Mouse (Mus musculus) urinary bladder, postnatal 4 days (tissue): ENCODE measurements around the gene Gpatch8.
A peak's percentile ranks its signal among the peaks of the same experiment; 100 is the strongest.

Experiments
- DNase-seq, 2 experiments: peaks; one replicate each; pipeline ENCODE4 v3.0.0; 2021 to 2022; ENCODE audit warnings: low spot score in 2 of 2

Gpatch8 gene

DNA sequence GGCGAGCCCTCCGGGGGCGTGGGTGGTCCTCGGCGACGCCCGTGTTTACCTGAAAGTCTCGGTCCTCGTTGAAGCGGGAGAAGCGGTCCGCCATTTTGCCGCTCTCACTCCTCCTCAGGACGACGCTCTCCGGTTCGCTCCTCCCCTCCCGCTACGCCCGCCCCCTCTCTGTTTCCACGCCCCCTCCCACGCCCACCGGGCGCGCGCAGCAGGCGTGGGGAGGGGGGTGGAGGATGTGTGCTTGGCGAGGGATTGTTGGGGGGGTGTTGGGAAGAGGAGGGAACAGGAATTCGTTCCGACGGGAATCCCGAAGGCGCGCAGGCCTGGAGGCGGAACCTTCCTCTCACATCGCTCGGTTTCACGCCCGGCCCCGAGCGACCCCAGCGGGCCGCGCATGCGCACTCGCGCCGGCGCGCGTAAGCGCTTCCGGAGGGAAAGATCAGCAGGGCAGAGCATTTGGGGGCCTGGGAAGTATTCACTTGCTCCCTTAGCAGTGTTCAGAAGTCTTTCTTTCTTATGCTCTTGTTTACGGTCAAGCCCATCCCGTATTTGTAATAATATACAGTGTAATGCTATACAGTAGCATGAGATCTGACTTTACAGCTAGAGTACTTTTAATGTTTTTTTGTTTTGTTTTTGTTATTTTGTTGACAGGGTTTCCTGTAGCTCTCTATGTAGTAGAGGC lies at the start of gene Gpatch8:
Gene Gpatch8 (minus strand): TSS at position 362 of the 685 bp plus-strand sequence.
- peak; percentile 94 to 95 for DNase-seq

DNA sequence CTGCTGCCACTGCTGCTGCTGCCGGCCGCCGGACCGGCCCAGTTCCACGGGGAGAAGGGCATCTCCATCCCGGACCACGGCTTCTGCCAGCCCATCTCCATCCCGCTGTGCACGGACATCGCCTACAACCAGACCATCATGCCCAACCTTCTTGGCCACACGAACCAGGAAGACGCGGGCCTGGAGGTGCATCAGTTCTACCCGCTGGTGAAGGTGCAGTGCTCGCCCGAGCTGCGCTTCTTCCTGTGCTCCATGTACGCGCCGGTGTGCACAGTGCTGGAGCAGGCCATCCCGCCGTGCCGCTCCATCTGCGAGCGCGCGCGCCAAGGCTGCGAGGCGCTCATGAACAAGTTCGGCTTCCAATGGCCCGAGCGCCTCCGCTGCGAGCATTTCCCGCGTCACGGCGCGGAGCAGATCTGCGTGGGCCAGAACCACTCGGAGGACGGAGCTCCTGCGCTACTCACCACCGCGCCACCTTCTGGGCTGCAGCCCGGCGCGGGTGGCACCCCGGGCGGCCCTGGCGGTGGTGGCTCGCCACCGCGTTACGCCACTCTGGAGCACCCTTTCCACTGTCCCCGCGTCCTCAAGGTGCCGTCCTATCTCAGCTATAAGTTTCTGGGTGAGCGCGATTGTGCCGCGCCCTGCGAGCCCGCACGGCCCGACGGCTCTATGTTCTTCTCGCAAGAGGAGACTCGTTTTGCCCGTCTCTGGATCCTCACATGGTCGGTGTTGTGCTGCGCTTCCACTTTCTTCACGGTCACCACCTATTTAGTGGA lies 48.8 kb upstream of the Gpatch8 start:
- peak in 1 of 2 experiments; percentile 41 for DNase-seq

DNA sequence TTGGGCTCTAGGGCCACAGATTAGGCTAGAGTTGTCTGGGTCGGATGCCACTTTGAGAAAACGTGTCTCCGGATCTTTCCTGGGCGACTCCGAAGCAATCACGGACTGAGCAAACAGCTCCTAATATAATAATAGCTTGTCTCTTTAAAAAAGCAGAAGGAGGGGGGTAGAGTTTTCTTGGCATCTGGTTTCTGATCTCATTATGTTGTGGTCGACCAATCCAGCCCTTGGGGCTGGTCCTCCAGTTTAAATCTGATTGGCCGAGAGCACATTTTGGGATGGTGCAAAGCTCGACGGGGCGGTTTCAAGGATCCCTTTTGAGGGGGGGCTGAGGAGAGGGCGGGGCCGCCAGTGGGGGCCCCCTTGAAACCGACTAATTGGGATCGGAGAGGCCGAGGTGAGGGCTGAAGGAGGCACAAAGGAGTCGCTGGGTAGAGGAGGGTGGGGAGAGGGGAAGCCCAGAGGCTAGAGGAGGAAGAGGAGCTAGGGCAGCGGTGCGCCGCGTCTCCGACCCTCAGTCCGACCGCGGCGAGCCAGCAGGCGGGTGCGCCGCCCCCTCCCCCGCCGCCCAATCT lies 47.9 kb upstream of the Gpatch8 start, which contains the start of gene Fzd2:
Gene Fzd2 (plus strand): TSS at position 387 of the 575 bp plus-strand sequence.
- peak; percentile 88 for DNase-seq

DNA sequence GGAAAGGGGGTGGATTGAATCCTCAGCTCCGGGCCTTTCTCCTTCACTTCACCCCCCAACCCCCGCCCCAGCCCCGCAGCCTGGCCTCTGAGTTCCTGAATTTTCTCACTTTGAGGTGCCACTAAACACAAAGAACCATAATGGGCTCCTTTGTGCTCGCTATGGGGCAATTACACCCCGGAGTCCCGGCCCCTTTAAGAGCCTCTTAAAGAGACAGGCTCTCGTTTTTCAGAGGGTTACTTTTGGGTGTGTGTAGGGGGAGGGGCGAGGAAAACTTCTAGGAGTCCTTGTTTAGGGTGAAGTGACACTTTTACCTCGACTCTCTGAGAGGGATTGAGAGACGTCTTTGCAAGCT lies 47.3 kb upstream of the Gpatch8 start:
- peak in 1 of 2 experiments; percentile 55 for DNase-seq

DNA sequence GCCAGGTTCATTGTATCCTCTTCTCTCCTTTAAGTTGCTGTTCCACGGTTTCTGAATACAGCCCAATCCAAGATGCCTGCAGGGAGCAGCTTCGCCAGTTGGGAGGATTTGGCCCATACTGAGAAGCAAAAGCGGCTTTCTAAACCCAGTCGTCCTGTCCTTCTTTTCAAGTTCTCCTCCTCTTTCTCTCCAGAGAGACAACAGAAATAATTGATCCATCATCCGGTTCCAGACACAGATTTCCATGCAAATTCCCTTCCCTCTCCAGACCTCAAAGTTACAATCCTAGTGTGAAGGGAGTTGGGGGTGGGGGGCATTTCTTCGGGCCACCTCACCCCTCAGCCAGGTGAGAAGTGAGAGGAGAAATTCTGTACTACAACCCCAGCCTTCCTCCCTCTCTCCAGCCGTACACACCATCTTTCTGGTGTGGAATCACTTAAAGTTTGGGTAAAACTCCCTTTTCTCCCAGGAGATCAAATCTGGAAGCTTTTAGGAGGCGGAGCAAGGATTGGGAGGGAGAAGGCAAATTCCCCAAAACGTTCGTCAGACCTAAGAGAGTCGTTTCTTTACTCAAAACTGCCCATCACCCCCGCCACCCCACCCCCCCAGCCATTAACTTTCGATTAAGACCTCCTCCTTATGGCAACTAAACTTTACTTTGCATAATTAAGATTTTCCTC lies 46.8 kb upstream of the Gpatch8 start:
- peak in 1 of 2 experiments; percentile 24 for DNase-seq

DNA sequence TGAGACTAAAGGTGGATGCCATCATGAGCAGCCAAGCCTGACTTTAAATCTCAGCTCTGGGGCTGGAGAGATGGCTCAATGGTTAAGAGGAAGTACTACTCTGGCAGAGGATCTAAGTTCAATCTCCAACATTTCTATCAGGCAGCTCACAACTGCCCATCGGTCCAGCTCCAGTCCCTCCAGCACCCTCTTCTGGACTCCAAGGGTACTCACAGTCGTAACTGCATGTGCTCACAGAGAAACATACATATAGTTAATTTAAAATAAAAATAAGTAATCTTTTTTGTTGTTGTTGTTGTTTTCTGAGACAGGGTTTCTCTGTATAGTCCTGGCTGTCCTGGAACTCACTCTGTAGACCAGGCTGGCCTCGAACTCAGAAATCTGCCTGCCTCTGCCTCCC lies 43.7 kb upstream of the Gpatch8 start:
- DNase-seq: no peak

DNA sequence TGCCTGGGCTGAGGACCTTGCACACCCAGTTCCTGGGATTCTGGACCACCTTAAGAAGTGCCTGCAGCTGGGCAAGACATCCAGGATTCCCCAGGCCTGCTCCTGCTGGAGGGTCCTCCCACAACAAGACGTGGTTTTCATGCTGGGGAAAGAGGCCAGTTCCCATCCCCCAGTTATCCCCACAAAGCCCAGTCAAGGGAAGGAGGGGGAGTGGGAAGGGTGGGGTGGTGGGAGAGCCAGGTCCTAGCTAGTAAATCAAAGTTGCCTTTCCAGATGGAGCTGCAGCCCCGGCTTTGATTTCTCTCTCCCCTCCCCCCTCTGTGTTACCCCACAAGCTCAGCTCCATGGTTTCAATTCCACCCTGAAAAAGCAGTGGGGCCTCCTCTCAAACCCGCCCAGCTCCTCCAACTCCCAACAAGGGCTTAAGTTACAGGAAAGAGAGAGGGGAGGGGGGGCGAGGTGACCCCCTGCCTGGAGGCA lies 39.2 kb upstream of the Gpatch8 start:
- DNase-seq: peak in 1 of 2 experiments; percentile 42

DNA sequence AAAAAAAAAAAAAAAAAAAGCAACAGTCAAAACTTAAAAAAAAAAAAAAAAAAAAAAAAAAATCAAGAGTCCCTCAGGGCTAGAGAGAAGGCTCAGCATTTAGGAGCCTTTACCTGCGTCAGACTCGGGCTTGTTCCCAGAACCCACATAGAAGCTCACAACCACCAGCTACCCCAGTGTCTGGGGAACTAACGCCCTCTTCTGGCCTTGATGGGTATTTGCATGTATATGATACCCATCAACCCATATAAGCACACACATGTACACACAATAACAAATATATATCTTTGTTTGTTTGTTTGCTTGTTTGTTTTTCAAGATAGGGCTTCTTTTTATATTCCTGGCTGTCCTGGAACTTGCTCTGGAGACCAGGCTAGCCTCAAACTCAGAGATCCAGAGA lies 31.4 kb upstream of the Gpatch8 start:
- DNase-seq: no peak

DNA sequence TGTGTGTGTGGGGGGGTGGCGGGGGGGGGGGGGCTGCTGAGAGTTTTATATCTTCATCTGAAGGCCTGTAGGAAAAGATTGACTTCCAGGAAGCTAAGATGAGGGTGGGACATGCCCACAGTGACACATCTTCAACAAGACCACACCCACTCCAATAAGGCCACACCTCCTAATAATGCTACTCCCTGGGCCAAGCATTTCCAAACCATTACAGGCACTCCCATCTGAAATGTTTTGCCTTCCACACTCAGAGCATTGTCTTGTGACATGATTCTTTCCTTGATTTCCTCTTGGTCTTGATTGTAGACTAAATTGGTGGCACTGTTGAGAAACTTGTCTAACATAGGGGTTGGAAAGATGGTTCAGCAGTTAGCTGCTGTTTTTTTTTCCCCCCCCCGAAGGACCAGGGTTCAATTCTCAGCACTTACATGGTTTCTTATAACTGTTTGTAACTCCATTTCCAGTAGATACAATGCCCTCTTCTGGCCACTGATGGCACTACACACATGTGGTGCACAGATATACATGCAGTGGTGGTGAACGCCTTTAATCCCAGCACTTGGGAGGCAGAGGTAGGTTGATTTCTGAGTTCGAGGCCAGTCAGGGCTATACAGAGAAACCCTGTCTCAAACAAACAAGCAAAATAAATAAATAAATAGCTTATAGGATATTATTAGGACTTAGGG lies 30.4 kb upstream of the Gpatch8 start:
- no peak for DNase-seq

DNA sequence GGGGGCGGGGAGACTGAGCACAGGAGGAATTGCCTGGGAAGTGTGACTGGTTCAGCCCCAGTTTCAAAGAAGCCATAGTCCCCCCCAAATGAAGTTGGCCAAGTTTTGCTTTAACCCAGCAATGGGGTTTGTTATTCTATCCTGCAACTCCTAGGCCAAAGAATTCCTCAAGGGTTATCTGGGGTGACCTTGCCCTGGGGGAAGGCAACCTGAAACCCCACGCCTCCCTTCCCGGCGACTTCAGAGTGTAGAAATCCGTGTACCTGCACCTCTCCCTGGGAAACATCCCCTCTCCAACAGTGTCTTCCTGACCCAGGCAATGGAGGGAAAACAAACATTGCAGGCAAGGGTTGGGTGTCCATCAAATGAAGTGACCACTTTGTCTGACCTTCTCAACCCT lies 26.5 kb upstream of the Gpatch8 start:
- DNase-seq: no peak

DNA sequence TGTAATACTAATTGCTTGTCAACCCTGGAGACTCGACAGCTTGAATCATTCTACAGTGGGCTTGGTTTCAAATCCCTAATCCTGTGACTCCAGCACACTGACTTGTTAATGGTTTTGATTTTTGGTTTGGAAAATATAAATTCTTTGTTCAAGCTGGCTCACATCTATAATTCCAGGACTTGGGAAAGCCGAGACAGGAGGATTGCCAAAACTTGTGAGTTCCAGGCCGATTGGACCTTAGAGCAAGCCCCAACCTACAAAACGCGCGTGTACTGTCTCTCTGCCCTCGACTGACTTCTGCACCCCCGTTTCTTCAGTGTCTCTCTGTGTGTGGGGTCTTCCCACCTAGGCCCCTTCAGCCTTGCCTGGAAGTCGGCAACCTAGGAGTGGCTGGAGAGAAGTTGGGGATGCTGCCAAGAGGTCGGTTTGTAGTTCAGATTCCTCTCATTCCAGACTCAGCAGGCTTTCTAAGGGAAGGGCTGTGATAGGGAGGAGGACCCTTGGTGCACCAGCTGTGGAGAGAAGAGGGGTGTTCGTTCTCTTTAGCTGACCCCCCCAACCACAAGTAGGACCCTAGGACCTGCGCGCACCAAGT lies 25.9 kb upstream of the Gpatch8 start:
- peak; percentile 56 to 60 for DNase-seq

DNA sequence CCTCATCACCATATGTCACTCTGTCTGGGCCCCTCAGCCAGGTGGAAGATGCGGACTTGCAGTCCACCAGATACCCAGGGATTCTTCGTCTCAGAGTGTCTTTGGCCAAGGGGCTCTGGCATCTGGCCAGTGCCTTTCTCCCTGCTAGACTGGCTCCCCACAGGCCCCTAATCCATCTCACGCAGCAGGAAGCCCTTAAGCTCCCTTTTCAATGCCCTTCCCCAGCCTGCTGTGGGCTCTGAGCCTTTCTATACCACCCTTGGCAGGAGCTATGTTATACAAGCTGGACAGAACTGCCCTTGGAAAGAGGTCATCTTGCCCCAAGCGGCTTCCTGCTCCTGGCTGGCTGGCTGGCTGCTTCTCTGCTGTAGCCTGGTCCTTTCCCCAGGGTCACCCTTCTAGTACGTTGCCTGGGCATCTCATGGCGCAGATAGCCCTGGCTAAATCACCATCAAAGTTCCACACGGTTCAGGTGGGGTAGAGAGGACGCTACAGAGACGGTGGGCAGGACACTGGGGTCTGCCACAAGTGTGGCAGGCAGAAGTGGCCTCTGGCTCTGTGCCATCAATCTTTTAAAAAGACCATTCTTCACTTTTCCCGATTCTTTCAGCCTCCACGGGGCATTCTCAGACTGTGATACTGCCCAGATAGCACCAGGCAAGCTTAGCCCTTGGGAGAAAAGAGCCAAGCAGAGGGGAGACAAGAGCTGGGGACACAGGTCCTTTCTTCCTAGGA lies 25.3 kb upstream of the Gpatch8 start:
- peak in 1 of 2 experiments; percentile 23 for DNase-seq

DNA sequence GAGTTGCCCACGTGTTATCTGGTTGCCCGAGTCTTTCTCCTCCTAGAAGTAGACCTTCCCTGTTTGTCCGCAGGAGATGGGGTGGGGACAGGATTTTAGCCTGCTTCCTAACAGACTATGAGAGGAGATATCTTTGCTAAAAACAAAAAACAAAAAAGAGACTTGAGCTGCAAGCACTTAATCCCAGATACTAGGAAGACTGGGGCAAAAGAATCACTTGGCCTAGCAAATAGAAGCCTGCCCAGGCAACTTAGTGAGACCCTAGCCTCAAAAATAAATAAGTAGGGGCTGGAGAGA lies 23.8 kb upstream of the Gpatch8 start:
- DNase-seq: no peak

DNA sequence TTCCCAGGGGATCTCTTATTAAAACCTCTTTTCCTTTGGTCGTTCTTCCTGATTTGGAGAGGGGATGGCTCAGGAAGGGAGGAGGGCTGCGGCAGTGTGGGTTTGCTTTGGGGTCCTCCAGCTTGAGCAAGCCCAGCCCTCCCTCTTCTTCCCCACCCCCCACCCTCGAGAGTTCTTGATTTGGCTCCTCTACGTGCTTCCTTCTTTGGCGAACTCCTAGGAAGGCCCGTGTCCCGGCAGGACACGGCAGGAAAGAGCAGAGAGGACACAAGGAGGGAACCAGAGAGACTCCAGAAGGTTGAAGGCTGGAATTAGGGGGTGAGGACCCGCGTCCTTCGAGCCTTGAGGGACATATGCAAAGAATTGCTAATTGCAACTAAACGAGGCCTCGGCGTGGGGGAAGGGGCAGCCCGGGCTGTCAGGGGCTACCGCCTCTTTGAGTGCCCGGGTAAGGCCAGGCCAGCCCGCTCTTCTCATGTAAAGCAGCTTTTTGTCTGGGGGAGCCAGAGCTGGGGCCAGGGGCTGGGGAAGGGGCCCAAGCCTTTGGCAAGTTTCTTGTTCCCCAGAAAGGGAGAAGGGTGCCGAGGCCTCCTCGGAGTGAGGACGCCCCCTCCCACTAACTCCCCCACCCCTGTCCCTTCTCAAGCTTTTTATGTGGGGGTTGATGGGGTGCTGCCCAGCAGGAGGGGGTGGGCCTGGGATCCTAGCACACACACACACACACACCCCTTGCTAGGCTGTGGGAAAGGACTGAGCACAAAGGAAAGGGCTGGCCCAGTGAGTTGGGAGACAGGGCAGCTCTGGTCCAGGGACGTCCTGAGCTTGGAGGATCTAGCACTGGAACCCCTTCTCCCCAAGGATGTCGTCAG lies 23.2 kb upstream of the Gpatch8 start, which contains the start of gene Gm11627:
Gene Gm11627 (minus strand): TSS at position 297 of the 869 bp plus-strand sequence.
- peak; percentile 43 to 64 for DNase-seq

DNA sequence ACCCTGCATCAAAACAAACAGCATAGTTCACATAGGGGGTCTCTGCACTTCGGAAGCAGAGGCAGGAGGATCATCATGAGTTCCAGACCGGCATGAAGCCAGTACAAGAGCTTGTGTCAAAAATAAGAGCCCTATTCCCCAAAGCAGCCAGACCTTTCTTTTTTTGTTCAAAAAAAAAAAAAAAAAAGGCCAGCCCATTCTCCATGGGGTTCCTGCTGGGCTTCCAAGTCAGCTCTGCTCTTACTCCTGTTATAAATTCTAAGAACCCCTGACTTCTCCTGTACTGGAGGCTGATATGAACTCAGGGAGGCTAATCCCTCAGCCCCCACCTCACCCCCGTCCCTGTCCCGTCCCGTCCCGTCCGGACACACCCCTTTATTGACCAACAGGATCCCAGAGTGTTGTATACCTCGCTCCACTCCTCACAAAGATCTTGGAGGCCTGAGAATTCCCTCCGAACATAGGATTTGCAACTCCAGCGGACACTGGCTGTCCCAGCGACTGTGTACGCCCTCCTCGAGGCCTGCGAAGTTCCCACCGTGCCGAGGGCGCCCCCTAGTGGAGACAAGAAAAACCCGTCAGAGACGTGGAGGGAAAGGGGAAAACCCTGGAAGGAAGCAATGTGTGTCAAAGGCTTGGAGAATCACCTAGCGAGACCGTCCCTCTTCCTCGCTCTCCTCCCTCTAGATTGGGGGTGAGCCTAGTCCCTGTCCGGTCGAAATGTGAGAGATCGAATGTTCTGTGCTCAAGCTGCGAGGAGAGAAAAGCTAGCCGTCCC lies 22.3 kb upstream of the Gpatch8 start:
- peak; percentile 85 to 90 for DNase-seq

DNA sequence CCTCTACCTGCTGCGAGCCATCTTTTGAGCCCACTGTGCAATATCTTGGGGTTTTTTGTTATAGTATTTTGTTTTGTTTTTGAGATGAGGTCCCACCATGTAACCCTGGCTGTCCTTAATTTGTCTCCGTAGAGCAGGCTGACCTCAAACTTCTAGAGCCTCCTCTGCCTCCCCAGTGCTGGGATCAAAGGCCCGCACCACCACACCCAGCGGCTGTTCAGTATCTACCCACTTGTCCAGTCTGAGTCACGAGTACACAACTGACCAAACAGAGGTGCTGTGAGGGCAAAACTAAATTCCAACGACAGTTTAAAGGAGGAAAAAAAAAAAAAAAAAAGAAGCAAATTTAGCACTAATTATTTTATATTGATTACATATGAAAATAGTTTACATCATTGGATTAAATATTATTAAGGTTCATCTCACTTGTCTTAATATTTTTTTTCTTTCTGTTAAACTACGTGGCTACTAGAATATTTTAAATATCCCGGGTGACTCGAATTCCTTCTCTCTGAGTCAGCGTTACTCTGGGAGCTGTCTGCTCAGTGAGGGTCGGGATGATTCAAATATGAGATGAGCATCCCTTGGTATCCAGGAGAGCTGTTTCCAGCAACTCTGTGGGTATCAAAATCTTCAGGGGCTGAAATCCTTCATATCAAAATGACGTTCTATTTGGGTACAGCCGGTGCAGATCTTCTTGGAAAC lies 20.0 kb upstream of the Gpatch8 start:
- no peak for DNase-seq

DNA sequence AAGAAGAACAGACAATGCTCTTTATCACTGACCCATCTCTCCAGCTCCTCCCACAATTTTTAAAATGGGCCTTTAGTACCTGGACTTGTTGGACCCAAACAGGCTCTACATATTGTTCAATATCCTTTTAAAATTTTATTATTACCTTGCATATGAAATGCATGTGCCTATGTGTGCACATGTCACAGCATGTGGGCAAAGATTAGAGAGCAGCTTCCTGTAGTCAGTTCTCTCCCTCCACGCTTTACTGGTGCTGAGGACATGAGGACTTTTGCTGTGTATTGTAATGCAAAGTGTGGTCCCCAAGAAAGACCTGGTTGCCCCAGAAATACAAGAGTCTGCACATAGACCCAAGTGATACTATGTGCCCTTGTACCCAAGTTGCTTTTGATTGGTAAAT lies 18.8 kb upstream of the Gpatch8 start:
- no peak for DNase-seq
